Mouse (Mus musculus): ENCODE data around the gene Tst. TPM values are rescaled to one million over a fixed set of nuclear protein-coding genes. Genes with fewer than 3 reads are reported as not detected.
A peak's percentile ranks its signal among the peaks of the same experiment; 100 is the strongest.

Tst gene
- total RNA-seq, 1 experiment from 2014 or later = 3.1 TPM

GRCm38 (mm10) chr15:78355548-78355947 is 50.2 kb downstream of the Tst start:
- ATAC-seq (ENCODE audit: extremely low read depth, insufficient number of reproducible peaks, low FRiP score, poor library complexity, severe bottlenecking) = peak; percentile 61; the same call in 1 of the 2 replicates

- no peak for ATAC-seq (ENCODE audit: extremely low read depth, insufficient number of reproducible peaks, low FRiP score, poor library complexity, severe bottlenecking)
These were observed 50.7 kb downstream of the Tst start for GRCm38 (mm10) chr15:78354958-78355357.

- ATAC-seq (ENCODE audit: extremely low read depth, insufficient number of reproducible peaks, low FRiP score, poor library complexity, severe bottlenecking) = no peak
These were observed 54.0 kb downstream of the Tst start for GRCm38 (mm10) chr15:78351586-78352165.

Other genes with a start within 250 kb of the Tst start
- 5.5 and 7.6 TPM in 2 replicates for gene Ift27, start 231.8 kb downstream of the Tst start, total RNA-seq (2017)
- not detected in 2 replicates for gene Pvalb, start 199.5 kb downstream of the Tst start, total RNA-seq (2017)
- 225 and 254 TPM in 2 replicates for gene Ncf4, start 161.1 kb downstream of the Tst start, total RNA-seq (2017)
- gene Csf2rb2, start 100.2 kb downstream of the Tst start, total RNA-seq (2017) = 7.3 and 8.1 TPM in 2 replicates
- 214 and 217 TPM in 2 replicates for gene Csf2rb, start 80.2 kb downstream of the Tst start, total RNA-seq (2017)
- not detected in 2 replicates for gene Tex33, start 10.0 kb downstream of the Tst start, total RNA-seq (2017)
- gene Mpst, start 509 bp upstream of the Tst start, total RNA-seq (2017) = 9.4 and 11.8 TPM in 2 replicates
- not detected in 2 replicates for gene Kctd17, start 22.7 kb upstream of the Tst start, total RNA-seq (2017)
- not detected in 2 replicates for gene Tmprss6, start 62.7 kb upstream of the Tst start, total RNA-seq (2017)
- gene Il2rb, start 89.4 kb upstream of the Tst start, total RNA-seq (2017) = 5.7 and 5.9 TPM in 2 replicates
- gene C1qtnf6, start 125.5 kb upstream of the Tst start, total RNA-seq (2017) = 0.23 TPM in 1 of 2 replicates, not detected in the other
- gene Sstr3, start 138.8 kb upstream of the Tst start, total RNA-seq (2017) = not detected in 2 replicates
- 420 and 447 TPM in 2 replicates for gene Rac2, start 166.9 kb upstream of the Tst start, total RNA-seq (2017)
- 382 and 417 TPM in 2 replicates for gene Cyth4, start 191.1 kb upstream of the Tst start, total RNA-seq (2017)

Data from neutrophil, adult 5-6 weeks (primary cell).